Mouse (Mus musculus) C2C12 (cell line): Measurements from ENCODE around the gene Cbarp.

Experiments
- CEBPB ChIP-seq: IDR thresholded peaks from one replicate; pipeline ENCODE4 v1.6.1; 2011; ENCODE audit warnings: low read depth, mild to moderate bottlenecking, control low read depth, moderate library complexity
- CTCF ChIP-seq: IDR thresholded peaks from one replicate; pipeline ENCODE4 v1.5.1; 2011; ENCODE audit not compliant: control insufficient read depth, insufficient read depth, insufficient read length
- MAX ChIP-seq: IDR thresholded peaks from one replicate; pipeline ENCODE4 v1.6.1; 2011; ENCODE audit warnings: mild to moderate bottlenecking, control low read depth
- MYOG ChIP-seq: IDR thresholded peaks from one replicate; pipeline ENCODE4 v1.6.1; 2011; ENCODE audit not compliant: control insufficient read depth, insufficient read length; ENCODE audit errors: extremely low read depth
- USF1 ChIP-seq: IDR thresholded peaks from one replicate; pipeline ENCODE4 v1.6.1; 2011; ENCODE audit warnings: low read depth, mild to moderate bottlenecking, control low read depth, moderate library complexity

- no peak for TF ChIP-seq CTCF
- TF ChIP-seq USF1 = no peak
- no peak for TF ChIP-seq MAX
- TF ChIP-seq CEBPB = no peak
- TF ChIP-seq MYOG = no peak
Measured at GRCm38 (mm10) chr10:80157141-80157929, 16.7 kb upstream of the Cbarp start.
